Mouse (Mus musculus) bone marrow macrophage, adult 2 months (primary cell): ENCODE measurements around the gene Mylip. TPM values are rescaled to one million over a fixed set of nuclear protein-coding genes. Genes with fewer than 3 reads are reported as not detected.

ENCODE experiments used
- H3K27ac ChIP-seq: 2 replicates; pipeline ENCODE4 v1.5.1; 2012; ENCODE audit warnings: low read depth, low read length; ENCODE audit not compliant: insufficient read depth
- H3K4me1 ChIP-seq: 2 replicates; pipeline ENCODE4 v1.6.1; 2012; ENCODE audit warnings: low read length; ENCODE audit not compliant: control insufficient read depth, insufficient read depth
- H3K4me3 ChIP-seq: 2 replicates; pipeline ENCODE4 v1.5.1; 2012; ENCODE audit warnings: mild to moderate bottlenecking, low read length, moderate library complexity; ENCODE audit not compliant: insufficient read depth
- CTCF ChIP-seq: IDR thresholded peaks from 2 replicates; pipeline ENCODE4 v1.5.1; 2012; ENCODE audit warnings: low read depth, mild to moderate bottlenecking, low read length, moderate library complexity
- POLR2A ChIP-seq: IDR thresholded peaks from 2 replicates; pipeline ENCODE4 v1.6.1; 2012; ENCODE audit warnings: mild to moderate bottlenecking, low read depth, low read length, borderline replicate concordance
- polyA plus RNA-seq: library from polyadenylated mRNA; stranded (reverse); fragments of >200 nt; gene quantifications from 2 replicates; pipeline ENCODE4 v1.2.4, GENCODE M21; 2012; ENCODE audit not compliant: missing spikeins, insufficient read depth, insufficient read length

Mylip gene
- polyA plus RNA-seq, 1 experiment: 37.3 TPM

DNA sequence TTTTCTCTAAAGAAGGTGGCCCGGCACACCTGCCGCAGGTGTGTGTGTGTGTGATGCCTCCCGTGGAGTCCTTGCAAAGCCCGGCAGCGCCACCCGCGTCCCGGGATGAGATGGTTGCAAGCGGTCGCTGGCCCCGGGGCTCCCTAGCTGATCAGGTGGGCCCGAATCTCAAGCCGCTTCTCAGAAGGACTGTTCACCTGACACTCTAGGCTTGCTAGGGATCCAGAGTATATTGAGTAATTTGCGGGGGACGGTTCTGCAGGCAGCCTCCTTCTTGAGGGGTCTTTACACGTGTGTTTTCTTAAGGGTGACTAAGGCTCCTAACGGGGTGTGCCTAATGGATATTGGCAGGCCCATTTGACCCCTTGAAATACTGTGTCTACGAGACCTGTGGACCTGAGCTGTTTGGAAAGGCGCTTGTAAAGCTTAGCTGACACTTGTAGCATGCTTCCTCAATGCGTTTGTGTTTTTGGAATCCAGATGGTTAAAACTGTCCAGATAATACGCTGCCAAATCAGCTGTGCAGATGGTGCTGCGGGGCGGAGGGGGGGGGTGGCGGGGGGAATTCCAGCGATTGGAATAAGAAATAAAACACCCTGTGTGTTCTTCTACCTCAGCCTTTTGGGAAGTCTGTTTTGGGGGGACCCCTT, 895 bp downstream of the Mylip start:
- peaks cover 27% of the 10 kb centered on the region for H3K4me1 ChIP-seq
- H3K4me3 ChIP-seq: peak overlapping the region; percentile 80
- H3K27ac ChIP-seq: peak overlapping the region; percentile 97
- TF ChIP-seq CTCF (no peak), POLR2A (no peak)

GRCm38 (mm10) chr13:45390962-45391853, 1.7 kb downstream of the Mylip start:
- Histone ChIP-seq H3K4me1 (peaks cover 27% of the 10 kb centered on the region), H3K4me3 (peak overlapping the region; percentile 80), H3K27ac (peak overlapping the region; percentile 97)
- no peak for TF ChIP-seq CTCF

DNA sequence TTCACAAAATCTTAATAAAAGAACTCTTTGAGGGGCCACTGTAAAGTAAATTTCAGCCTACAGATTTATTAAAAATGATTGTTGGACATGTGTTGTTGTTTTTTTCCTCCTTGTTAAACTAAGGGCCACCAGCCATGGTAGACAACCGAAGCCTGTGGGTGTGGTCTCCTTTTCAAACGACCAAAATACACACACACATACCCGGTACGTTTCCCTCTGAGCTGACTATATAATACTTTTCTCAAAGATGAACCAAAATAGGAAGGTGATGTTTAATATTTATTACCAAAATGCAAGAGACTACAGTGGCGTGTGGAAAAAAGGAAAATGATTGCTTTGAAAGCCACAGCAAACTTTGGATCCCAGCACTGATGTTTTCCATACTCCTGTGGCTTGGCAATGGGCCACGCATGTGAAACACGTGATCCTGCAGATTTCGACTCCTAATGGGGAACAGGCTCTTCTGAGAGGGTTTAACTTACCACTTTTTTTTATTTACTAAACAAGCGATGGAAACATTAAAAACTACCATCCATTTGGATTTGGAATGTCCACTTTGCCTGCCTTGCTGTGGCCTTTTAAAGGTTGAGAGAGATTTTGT, 2.4 kb downstream of the Mylip start:
- H3K4me1 ChIP-seq: peaks cover 31% of the 10 kb centered on the region
- peak overlapping the region; percentile 97 for H3K27ac ChIP-seq
- no peak for TF ChIP-seq CTCF
- H3K4me3 ChIP-seq: peak overlapping the region; percentile 80

- TF ChIP-seq CTCF (no peak), POLR2A (no peak)
- Histone ChIP-seq H3K4me1 (peaks cover 31% of the 10 kb centered on the region), H3K4me3 (no peak overlapping the region), H3K27ac (no peak overlapping the region)
Measured at GRCm38 (mm10) chr13:45394221-45394768, 4.8 kb downstream of the Mylip start.

DNA sequence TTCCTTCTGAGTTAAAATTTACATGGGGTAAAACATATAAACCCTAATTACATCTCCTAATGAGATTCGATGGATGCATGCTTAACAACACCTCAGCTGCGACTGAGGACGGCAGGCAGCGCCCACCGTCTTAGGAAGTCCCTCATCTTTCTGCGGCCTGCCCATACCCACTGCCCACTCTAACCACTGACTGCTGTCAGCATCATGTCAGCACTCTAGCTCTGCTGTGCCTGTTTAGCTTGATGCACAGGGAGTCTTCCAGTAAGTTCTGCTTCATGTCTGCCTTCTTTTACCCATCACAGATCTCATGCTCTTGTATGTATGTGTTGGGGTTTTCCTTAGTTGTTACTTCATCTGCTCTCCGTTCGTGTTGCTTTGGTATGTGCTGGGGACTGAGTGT, 7.2 kb downstream of the Mylip start:
- TF ChIP-seq CTCF: no peak
- TF ChIP-seq POLR2A: no peak
- no peak overlapping the region for H3K4me3 ChIP-seq

GRCm38 (mm10) chr13:45397240-45397639, 7.7 kb downstream of the Mylip start:
- TF ChIP-seq CTCF (no peak), POLR2A (no peak)
- peaks cover 31% of the 10 kb centered on the region for H3K4me1 ChIP-seq
- H3K27ac ChIP-seq: no peak overlapping the region
- H3K4me3 ChIP-seq: no peak overlapping the region

More for the DNA sequence above, 7.2 kb downstream of the Mylip start:
- Histone ChIP-seq H3K4me1 (peaks cover 31% of the 10 kb centered on the region), H3K27ac (no peak overlapping the region)

GRCm38 (mm10) chr13:45397896-45398805, 8.6 kb downstream of the Mylip start:
- TF ChIP-seq POLR2A (no peak), CTCF (no peak)
- Histone ChIP-seq H3K4me1 (peaks cover 23% of the 10 kb centered on the region), H3K4me3 (no peak overlapping the region), H3K27ac (no peak overlapping the region)

DNA sequence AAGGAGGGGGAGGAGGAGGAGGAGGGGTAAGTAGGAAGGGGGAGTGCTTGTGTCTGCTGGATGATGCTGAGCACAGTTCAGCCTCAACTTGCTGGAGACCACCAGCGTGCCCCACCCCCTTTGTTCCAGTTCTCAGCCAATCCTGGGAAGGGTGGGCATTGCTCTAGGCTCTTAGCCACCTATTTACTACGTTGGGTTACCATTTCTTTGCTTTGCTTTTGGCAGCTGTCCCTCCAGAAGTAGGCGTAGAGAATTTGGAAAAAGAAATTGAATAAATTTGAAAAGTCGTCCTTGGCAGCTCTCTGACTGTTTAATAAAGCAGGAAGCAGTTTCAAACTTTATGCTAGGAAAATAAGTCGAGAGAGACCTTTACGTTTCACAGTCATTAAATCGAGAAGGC, 11.2 kb downstream of the Mylip start:
- H3K4me1 ChIP-seq: peaks cover 12% of the 10 kb centered on the region
- no peak for TF ChIP-seq CTCF
- TF ChIP-seq POLR2A: no peak
- H3K27ac ChIP-seq: no peak overlapping the region
- H3K4me3 ChIP-seq: no peak overlapping the region

DNA sequence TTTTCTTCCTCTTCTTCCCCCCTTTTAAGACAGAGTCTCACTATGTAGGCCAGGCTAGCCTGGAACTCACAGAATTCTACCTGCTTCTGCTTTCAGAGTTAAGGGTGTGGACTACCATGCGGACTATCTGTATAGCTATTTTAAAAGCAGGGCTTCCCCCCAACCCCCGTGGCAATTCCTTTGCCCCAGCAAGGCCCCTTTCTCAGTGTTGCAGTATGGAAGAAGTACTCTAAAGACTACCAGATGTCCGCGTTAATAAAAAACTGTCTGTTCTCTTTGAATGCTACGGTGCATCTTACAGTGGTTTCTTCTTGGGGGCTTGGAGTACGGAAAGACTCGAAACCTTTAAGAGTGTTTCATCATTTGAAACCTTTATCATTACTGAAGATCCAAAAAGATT, 12.3 kb downstream of the Mylip start:
- no peak overlapping the region for H3K27ac ChIP-seq
- peaks cover 9% of the 10 kb centered on the region for H3K4me1 ChIP-seq
- TF ChIP-seq POLR2A: no peak
- TF ChIP-seq CTCF: no peak
- no peak overlapping the region for H3K4me3 ChIP-seq
